Mouse (Mus musculus) intestine, embryonic 14.5 days (tissue): Measurements from ENCODE around the gene Serpini2. TPM values are rescaled to one million over a fixed set of nuclear protein-coding genes. Genes with fewer than 3 reads are reported as not detected.

Experiments used
- polyA plus RNA-seq: library from polyadenylated mRNA; unstranded; fragments of >200 nt; fragmentation: Nextera tagmentation; extraction: Ambion mirVana; gene quantifications from 2 replicates; pipeline ENCODE4 v1.2.1, GENCODE M21; 2014

The Serpini2 gene
- polyA plus RNA-seq, 1 experiment from 2014 or later: 9.3 TPM

Other genes starting within 250 kb of the Serpini2 start
- 0.16 and 0.74 TPM in 2 replicates for gene Zbbx, start 105.0 kb downstream of the Serpini2 start, polyA plus RNA-seq
- 0.07 TPM in 1 of 2 replicates, not detected in the other for gene Wdr49, start 212.1 kb upstream of the Serpini2 start, polyA plus RNA-seq